Mouse (Mus musculus): ENCODE data around the gene Ppfia1. TPM values are rescaled to one million over a fixed set of nuclear protein-coding genes. Genes with fewer than 3 reads are reported as not detected.
A peak's percentile ranks its signal among the peaks of the same experiment; 100 is the strongest.

Gene Ppfia1
- polyA plus RNA-seq, 1 experiment from 2014 or later = 58.3 TPM

DNA sequence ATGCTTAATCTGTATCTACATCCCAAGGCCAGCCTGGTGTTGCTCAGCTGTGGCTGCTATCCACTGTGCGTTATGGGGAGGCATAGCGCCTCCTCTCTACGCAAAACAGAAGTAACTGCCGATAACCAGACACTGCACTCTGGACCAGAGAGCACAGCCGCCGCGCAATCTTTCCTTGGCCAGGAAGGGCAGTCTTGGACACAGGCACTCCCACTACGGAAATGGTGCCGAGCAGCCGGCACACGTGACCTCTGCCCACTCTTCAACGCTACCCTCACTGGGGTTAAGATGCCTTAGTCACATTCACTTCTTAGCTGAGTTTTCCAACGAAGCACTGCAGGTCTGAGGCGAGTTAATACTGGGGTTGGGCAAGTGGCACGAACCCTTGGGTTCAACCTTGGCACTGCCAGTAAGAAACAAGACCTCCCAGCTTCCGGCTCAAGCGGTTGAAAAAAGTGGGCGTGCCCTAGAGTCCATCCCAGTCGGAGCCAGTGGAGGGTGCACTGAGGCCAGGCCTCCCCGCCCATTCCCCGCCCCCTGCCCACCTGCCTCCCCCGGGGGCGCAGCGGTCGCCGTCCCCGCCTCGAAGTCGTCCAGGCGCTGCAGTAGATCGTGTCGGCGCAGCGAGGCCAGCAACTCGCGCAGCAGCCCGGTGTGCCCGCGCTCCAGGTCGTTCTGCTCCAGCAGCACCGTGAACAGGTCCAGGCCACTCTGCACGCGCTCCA lies 28.2 kb upstream of the Ppfia1 start:
- Histone ChIP-seq H3K9me3 (ENCODE audit: control insufficient read depth, low read length) (no peaks in the 10 kb centered on the region), H3K27me3 (ENCODE audit: control insufficient read depth, insufficient read depth, low read length) (peaks cover 3% of the 10 kb centered on the region; the same call in 1 of the 2 replicates), H3K36me3 (ENCODE audit: control insufficient read depth, insufficient read depth, low read length) (no peaks in the 10 kb centered on the region; the same call in 1 of the 2 replicates), H3K27ac (ENCODE audit: low read depth, low read length) (peak overlapping the region; percentile 82), H3K9ac (ENCODE audit: low read length) (peak overlapping the region; percentile 87), H3K4me3 (ENCODE audit: low read depth, low read length) (peak overlapping the region; percentile 79), H3K4me2 (ENCODE audit: low read depth, low read length, severe bottlenecking) (peak overlapping the region; percentile 83), H3K4me1 (replicated peaks; ENCODE audit: control insufficient read depth, insufficient read depth, low read length) (peaks cover 9% of the 10 kb centered on the region; the same call in 1 of the 2 replicates)
- 1% methylated on average over 43 of the region's 43 CpGs for WGBS
- ATAC-seq (replicated peaks; ENCODE audit: low FRiP score) (peak; percentile 84), DNase-seq (ENCODE audit: low spot score) (peak; percentile 89)

DNA sequence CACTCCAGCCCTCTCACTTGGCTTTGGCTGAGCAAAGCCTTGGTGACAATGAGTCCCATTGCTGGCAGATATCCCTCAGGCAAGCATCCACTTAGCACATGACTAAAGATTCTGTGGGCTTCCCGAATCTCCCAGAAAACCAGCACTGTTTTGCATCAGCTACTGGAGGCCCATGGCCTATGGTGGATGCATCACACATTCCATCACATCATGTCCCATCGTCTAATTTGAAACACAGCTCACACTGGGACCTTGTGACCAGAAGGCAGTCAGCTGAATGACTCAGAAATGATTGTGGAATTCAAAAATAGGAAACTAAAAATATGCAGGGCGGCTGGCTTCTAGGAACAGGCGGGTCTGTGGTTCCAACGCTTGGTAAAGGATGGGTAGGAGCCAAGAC lies 24.3 kb upstream of the Ppfia1 start:
- H3K27me3 ChIP-seq (ENCODE audit: control insufficient read depth, insufficient read depth, low read length) = no peaks in the 10 kb centered on the region
- no peak for ATAC-seq (replicated peaks; ENCODE audit: low FRiP score)
- no peak overlapping the region for H3K27ac ChIP-seq (ENCODE audit: low read depth, low read length)
- H3K9me3 ChIP-seq (ENCODE audit: control insufficient read depth, low read length) = no peaks in the 10 kb centered on the region
- H3K4me1 ChIP-seq (replicated peaks; ENCODE audit: control insufficient read depth, insufficient read depth, low read length) = peaks cover 5% of the 10 kb centered on the region; the same call in 1 of the 2 replicates
- no peak overlapping the region for H3K9ac ChIP-seq (ENCODE audit: low read length)
- DNase-seq (ENCODE audit: low spot score) = no peak
- H3K4me2 ChIP-seq (ENCODE audit: low read depth, low read length, severe bottlenecking) = no peak overlapping the region
- 92% methylated on average over 5 of the region's 5 CpGs for WGBS
- no peaks in the 10 kb centered on the region; the same call in 1 of the 2 replicates for H3K36me3 ChIP-seq (ENCODE audit: control insufficient read depth, insufficient read depth, low read length)
- H3K4me3 ChIP-seq (ENCODE audit: low read depth, low read length) = no peak overlapping the region

DNA sequence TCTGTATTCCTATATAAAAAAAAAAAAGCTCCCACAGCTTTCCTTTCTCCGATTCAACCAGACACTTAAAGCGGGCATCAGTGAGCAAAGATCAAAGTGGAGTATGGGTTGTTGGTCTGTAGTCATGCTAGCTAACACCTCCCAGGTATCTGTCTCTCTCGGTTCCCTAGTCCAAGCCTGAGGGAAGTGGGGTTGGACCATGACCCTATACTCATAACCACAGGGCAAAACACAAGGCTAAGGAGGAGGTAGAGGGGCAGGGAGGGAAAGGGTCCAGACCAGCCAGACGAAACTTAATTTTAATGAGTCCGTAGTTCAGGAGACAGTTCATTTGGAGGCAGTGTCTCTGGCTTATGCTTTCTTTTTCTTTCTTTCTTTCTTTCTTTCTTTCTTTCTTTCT lies 18.7 kb upstream of the Ppfia1 start:
- H3K4me3 ChIP-seq (ENCODE audit: low read depth, low read length) = no peak overlapping the region
- 86% methylated on average over 5 of the region's 5 CpGs for WGBS
- DNase-seq (ENCODE audit: low spot score) (no peak), ATAC-seq (replicated peaks; ENCODE audit: low FRiP score) (no peak)
- no peak overlapping the region for H3K27ac ChIP-seq (ENCODE audit: low read depth, low read length)
- no peaks in the 10 kb centered on the region for H3K4me1 ChIP-seq (replicated peaks; ENCODE audit: control insufficient read depth, insufficient read depth, low read length)
- H3K9ac ChIP-seq (ENCODE audit: low read length) = no peak overlapping the region
- H3K36me3 ChIP-seq (ENCODE audit: control insufficient read depth, insufficient read depth, low read length) = no peaks in the 10 kb centered on the region
- H3K4me2 ChIP-seq (ENCODE audit: low read depth, low read length, severe bottlenecking) = no peak overlapping the region
- no peaks in the 10 kb centered on the region for H3K27me3 ChIP-seq (ENCODE audit: control insufficient read depth, insufficient read depth, low read length)
- no peaks in the 10 kb centered on the region for H3K9me3 ChIP-seq (ENCODE audit: control insufficient read depth, low read length)

DNA sequence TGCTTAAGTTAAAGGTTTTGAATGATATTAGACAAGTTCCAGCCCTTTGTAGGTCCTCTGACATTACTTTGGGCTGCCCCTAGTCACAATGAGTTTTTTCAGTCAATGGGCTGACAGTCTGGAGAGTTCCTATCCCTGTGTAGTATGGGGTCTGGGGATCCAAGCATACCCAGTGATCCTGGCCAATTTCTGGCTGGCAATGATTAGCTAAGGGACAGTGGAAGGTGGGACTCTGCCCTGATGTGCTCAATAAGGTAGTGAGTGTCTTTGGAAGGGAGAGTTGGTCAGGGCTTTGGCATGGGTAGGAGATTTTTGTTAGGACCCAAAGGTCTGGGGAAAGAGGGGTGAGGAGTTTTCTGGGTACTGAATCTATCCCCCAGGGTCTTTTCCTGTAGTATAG lies 18.1 kb upstream of the Ppfia1 start:
- no peaks in the 10 kb centered on the region for H3K9me3 ChIP-seq (ENCODE audit: control insufficient read depth, low read length)
- ATAC-seq (replicated peaks; ENCODE audit: low FRiP score) (no peak), DNase-seq (ENCODE audit: low spot score) (no peak)
- H3K27me3 ChIP-seq (ENCODE audit: control insufficient read depth, insufficient read depth, low read length) = no peaks in the 10 kb centered on the region
- no peak overlapping the region for H3K27ac ChIP-seq (ENCODE audit: low read depth, low read length)
- H3K4me2 ChIP-seq (ENCODE audit: low read depth, low read length, severe bottlenecking) = no peak overlapping the region
- H3K9ac ChIP-seq (ENCODE audit: low read length) = no peak overlapping the region
- H3K36me3 ChIP-seq (ENCODE audit: control insufficient read depth, insufficient read depth, low read length) = no peaks in the 10 kb centered on the region
- H3K4me1 ChIP-seq (replicated peaks; ENCODE audit: control insufficient read depth, insufficient read depth, low read length) = no peaks in the 10 kb centered on the region
- no peak overlapping the region for H3K4me3 ChIP-seq (ENCODE audit: low read depth, low read length)

DNA sequence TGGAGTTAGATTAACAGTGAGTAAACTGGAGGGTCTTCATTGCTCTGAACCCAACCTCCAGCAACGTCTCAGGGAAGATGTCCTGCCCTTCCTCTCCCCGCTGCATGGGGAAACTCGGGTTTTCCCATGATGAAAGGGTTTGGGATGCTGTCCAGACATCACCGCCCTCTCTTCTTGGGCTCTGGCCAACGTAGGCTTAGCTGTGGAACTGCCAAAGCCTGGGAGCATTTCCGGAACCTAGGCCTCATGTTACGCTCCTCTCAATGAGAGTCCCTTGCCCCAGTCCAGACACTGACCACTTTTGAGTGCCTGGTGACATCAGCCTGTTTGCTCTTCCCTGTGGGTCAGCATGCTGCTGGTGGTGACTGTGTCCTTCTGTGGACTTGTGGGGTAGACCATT lies 15.9 kb upstream of the Ppfia1 start:
- Histone ChIP-seq H3K27me3 (ENCODE audit: control insufficient read depth, insufficient read depth, low read length) (no peaks in the 10 kb centered on the region), H3K9ac (ENCODE audit: low read length) (no peak overlapping the region), H3K4me2 (ENCODE audit: low read depth, low read length, severe bottlenecking) (no peak overlapping the region), H3K27ac (ENCODE audit: low read depth, low read length) (no peak overlapping the region), H3K36me3 (ENCODE audit: control insufficient read depth, insufficient read depth, low read length) (no peaks in the 10 kb centered on the region), H3K4me1 (replicated peaks; ENCODE audit: control insufficient read depth, insufficient read depth, low read length) (no peaks in the 10 kb centered on the region), H3K9me3 (ENCODE audit: control insufficient read depth, low read length) (no peaks in the 10 kb centered on the region), H3K4me3 (ENCODE audit: low read depth, low read length) (no peak overlapping the region)
- WGBS = 87% methylated on average over 7 of the region's 7 CpGs
- DNase-seq (ENCODE audit: low spot score) (no peak), ATAC-seq (replicated peaks; ENCODE audit: low FRiP score) (no peak)

DNA sequence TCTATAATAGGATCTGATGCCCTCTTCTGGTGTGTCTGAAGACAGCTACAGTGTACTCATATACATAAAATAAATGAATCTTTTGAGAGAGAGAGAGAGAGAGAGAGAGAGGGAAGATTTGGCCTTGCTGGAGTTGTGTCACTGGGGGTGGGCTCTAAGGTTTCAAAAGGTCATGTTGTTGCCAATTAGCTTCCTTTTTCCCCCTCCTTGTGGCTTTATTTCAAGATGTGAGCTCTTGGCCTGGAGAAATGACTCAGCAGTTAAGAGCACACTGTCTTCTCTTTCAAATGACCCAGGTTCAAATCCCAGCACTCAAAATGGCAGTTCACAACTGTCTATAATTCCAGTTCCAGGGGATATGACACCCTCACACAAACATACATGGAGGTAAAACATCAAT lies 14.6 kb upstream of the Ppfia1 start:
- H3K9ac ChIP-seq (ENCODE audit: low read length) = no peak overlapping the region
- H3K27ac ChIP-seq (ENCODE audit: low read depth, low read length) = no peak overlapping the region
- no peaks in the 10 kb centered on the region for H3K9me3 ChIP-seq (ENCODE audit: control insufficient read depth, low read length)
- no peaks in the 10 kb centered on the region for H3K36me3 ChIP-seq (ENCODE audit: control insufficient read depth, insufficient read depth, low read length)
- no peaks in the 10 kb centered on the region for H3K27me3 ChIP-seq (ENCODE audit: control insufficient read depth, insufficient read depth, low read length)
- ATAC-seq (replicated peaks; ENCODE audit: low FRiP score) = no peak
- DNase-seq (ENCODE audit: low spot score) = no peak
- no peak overlapping the region for H3K4me3 ChIP-seq (ENCODE audit: low read depth, low read length)
- H3K4me1 ChIP-seq (replicated peaks; ENCODE audit: control insufficient read depth, insufficient read depth, low read length) = no peaks in the 10 kb centered on the region
- no peak overlapping the region for H3K4me2 ChIP-seq (ENCODE audit: low read depth, low read length, severe bottlenecking)

DNA sequence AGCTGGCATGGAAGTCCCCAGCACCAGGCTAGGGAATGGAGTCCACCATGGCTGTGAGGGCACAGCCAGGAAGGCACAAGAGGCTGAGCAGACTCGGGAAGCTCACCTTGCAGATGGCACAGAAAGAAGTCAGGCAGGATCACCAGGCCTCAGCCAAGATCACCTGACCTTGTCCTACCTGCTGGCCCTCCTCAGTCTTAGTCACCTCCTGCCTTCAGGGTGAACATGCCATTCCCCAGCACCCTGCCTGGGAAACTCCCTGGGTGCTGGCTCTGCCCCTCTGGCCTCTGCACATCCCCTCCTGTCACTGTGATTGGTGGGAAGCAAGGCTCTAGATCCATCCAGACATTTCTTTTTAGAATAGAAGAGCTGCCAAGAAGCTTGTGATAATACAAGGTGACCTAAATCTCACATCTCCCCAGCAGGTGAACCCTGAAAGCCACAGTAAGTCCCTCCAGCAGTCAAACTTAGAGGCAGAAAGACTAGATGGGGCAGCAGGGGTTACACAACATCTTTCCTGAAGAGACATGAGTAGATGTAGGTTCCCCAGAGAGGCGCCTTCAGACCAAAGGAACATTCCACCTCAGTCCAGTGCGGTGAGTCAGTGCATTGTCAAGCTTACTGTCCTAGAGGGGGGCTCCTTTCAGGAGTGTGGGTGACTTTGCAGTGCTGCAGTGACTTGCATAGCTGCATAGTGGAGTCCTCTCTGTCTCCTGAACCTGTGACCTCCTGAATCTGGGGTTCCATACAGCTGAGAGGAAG lies 13.6 kb upstream of the Ppfia1 start:
- Histone ChIP-seq H3K27ac (ENCODE audit: low read depth, low read length) (no peak overlapping the region), H3K9ac (ENCODE audit: low read length) (no peak overlapping the region), H3K4me3 (ENCODE audit: low read depth, low read length) (no peak overlapping the region), H3K4me2 (ENCODE audit: low read depth, low read length, severe bottlenecking) (no peak overlapping the region), H3K4me1 (replicated peaks; ENCODE audit: control insufficient read depth, insufficient read depth, low read length) (no peaks in the 10 kb centered on the region), H3K27me3 (ENCODE audit: control insufficient read depth, insufficient read depth, low read length) (no peaks in the 10 kb centered on the region), H3K9me3 (ENCODE audit: control insufficient read depth, low read length) (no peaks in the 10 kb centered on the region), H3K36me3 (ENCODE audit: control insufficient read depth, insufficient read depth, low read length) (no peaks in the 10 kb centered on the region)
- ATAC-seq (replicated peaks; ENCODE audit: low FRiP score) = no peak
- no peak for DNase-seq (ENCODE audit: low spot score)
- 66% methylated on average over 3 of the region's 3 CpGs for WGBS

DNA sequence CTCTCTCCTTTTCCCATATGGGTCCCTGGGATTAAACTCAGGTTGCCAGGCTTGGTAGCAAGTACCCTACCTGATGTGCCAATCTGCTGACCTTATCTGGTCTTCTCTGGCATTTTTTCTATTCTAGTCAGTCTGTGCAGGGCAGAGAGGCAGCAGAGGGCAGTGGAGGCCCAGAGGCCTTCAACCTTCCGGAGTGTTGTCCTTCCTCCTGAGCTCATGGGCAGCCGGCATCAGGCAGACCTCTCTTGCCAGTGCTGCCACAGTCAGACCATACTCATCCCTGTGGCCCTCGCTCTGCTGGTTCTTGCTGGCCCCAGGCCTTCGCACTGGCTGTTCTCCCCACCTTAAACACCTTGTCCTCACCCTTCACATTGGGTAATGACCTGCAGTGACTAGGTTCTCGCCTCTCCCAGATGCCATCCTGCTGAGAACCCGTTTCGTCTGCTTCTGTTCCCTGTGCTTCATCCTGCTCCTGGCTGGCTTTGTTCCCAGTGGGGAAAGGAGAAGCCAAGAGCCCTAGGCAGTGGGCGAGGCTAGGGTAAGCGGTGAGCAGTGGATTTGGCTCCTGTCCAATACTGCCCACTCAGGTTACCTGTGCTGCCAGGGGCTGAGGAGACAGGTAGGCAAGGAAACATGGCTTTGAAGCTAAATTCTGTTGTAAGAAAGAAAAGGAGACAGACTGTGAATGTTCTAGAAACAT lies 10.1 kb upstream of the Ppfia1 start:
- Histone ChIP-seq H3K4me2 (ENCODE audit: low read depth, low read length, severe bottlenecking) (no peak overlapping the region), H3K36me3 (ENCODE audit: control insufficient read depth, insufficient read depth, low read length) (no peaks in the 10 kb centered on the region), H3K27ac (ENCODE audit: low read depth, low read length) (no peak overlapping the region), H3K27me3 (ENCODE audit: control insufficient read depth, insufficient read depth, low read length) (no peaks in the 10 kb centered on the region; the same call in 1 of the 2 replicates), H3K4me3 (ENCODE audit: low read depth, low read length) (no peak overlapping the region), H3K9me3 (ENCODE audit: control insufficient read depth, low read length) (no peaks in the 10 kb centered on the region), H3K4me1 (replicated peaks; ENCODE audit: control insufficient read depth, insufficient read depth, low read length) (no peaks in the 10 kb centered on the region), H3K9ac (ENCODE audit: low read length) (no peak overlapping the region)
- ATAC-seq (replicated peaks; ENCODE audit: low FRiP score) = no peak
- WGBS = 60% methylated on average over 9 of the region's 9 CpGs
- no peak for DNase-seq (ENCODE audit: low spot score)
